Mouse (Mus musculus) limb, embryonic 13.5 days (tissue): ENCODE results near the gene Gzmd. TPM values are rescaled to one million over a fixed set of nuclear protein-coding genes. Genes with fewer than 3 reads are reported as not detected.
"Not testable (repeated sequence)": the region's sequence is repeated elsewhere in the genome, so short reads cannot be mapped to it uniquely, and the experiment has no call there.

Source experiments
- ATAC-seq: fragments of 200-750 bp; cut with Nextera tagmentation; 2 replicates; pipeline ENCODE4 v1.8.0; 2017; ENCODE audit warnings: low read depth, moderate number of reproducible peaks, moderate TSS enrichment; ENCODE audit not compliant: low FRiP score
- H3K27ac ChIP-seq: fragments of 300-500 bp; sonication (generic); 2 replicates; pipeline ENCODE4 v1.5.1; 2015; ENCODE audit warnings: inconsistent platforms, mild to moderate bottlenecking, moderate library complexity
- H3K27me3 ChIP-seq: fragments of 300-500 bp; sonication (generic); 2 replicates; pipeline ENCODE4 v1.6.1; 2015; ENCODE audit warnings: mild to moderate bottlenecking, inconsistent platforms
- H3K36me3 ChIP-seq: fragments of 300-500 bp; sonication (generic); 2 replicates; pipeline ENCODE4 v1.6.1; 2015; ENCODE audit warnings: inconsistent platforms, mild to moderate bottlenecking, moderate library complexity
- H3K4me1 ChIP-seq: fragments of 300-500 bp; sonication (generic); 2 replicates; pipeline ENCODE4 v1.6.1; 2015; ENCODE audit warnings: inconsistent platforms
- H3K4me2 ChIP-seq: fragments of 300-500 bp; sonication (generic); replicated peaks from 2 replicates; pipeline ENCODE4 v1.6.1; 2015; ENCODE audit warnings: inconsistent platforms, mild to moderate bottlenecking, moderate library complexity
- H3K4me3 ChIP-seq: fragments of 300-500 bp; sonication (generic); 2 replicates; pipeline ENCODE4 v1.5.1; 2015; ENCODE audit warnings: moderate library complexity, mild to moderate bottlenecking, inconsistent platforms
- H3K9ac ChIP-seq: fragments of 300-500 bp; sonication (generic); 2 replicates; pipeline ENCODE4 v1.6.1; 2015; ENCODE audit warnings: mild to moderate bottlenecking, inconsistent platforms
- H3K9me3 ChIP-seq: fragments of 300-500 bp; sonication (generic); 2 replicates; pipeline ENCODE4 v1.6.1; 2016; ENCODE audit warnings: inconsistent platforms
- WGBS: fragments of 180-500 bp; shearing (Covaris S2); methylation state at CpG from one replicate; pipeline ENCODE4 v1.1.7; 2015; 5-methylcytosine and 5-hydroxymethylcytosine counted together
- polyA plus RNA-seq: library from polyadenylated mRNA; unstranded; fragments of >200 nt; fragmentation: Nextera tagmentation; extraction: Ambion mirVana; gene quantifications from 2 replicates; pipeline ENCODE4 v1.2.1, GENCODE M21; 2015

The Gzmd gene
- polyA plus RNA-seq: not detected in 2 replicates

GRCm38 (mm10) chr14:56132508-56132907 is at the start of gene Gzmd:
Gene Gzmd (minus strand): TSS chr14:56132608.
- not testable (repeated sequence) for H3K27ac ChIP-seq, H3K9me3 ChIP-seq, H3K4me2 ChIP-seq, H3K9ac ChIP-seq, ATAC-seq, H3K4me1 ChIP-seq, H3K36me3 ChIP-seq, H3K27me3 ChIP-seq, H3K4me3 ChIP-seq
- 78% methylated on average over 2 of the region's 2 CpGs for WGBS

- H3K27ac ChIP-seq, H3K9ac ChIP-seq, H3K9me3 ChIP-seq, H3K4me1 ChIP-seq, ATAC-seq, H3K4me2 ChIP-seq, H3K36me3 ChIP-seq, H3K27me3 ChIP-seq, H3K4me3 ChIP-seq: not testable (repeated sequence)
- 22% methylated on average over 8 of the region's 8 CpGs for WGBS
Measured at GRCm38 (mm10) chr14:56177651-56178050, 45.2 kb upstream of the Gzmd start.

- H3K27ac ChIP-seq: no peak within 1 kb of the TSS
- H3K36me3 ChIP-seq: no peaks in the 10 kb centered on the region
- ATAC-seq: no peak
- no peak within 1 kb of the TSS for H3K4me2 ChIP-seq
- no peak within 1 kb of the TSS for H3K9ac ChIP-seq
- no peaks in the 10 kb centered on the region for H3K9me3 ChIP-seq
- 90% methylated on average over 5 of the region's 5 CpGs for WGBS
- no peaks in the 10 kb centered on the region for H3K27me3 ChIP-seq
- no peak within 1 kb of the TSS for H3K4me3 ChIP-seq
- no peaks in the 10 kb centered on the region for H3K4me1 ChIP-seq
Measured at GRCm38 (mm10) chr14:56174499-56174898, 42.1 kb upstream of the Gzmd start, which contains the start of gene Gzmn. Gene Gzmn (minus strand): TSS chr14:56174599.

GRCm38 (mm10) chr14:56173396-56173795 is 41.0 kb upstream of the Gzmd start:
- no peaks in the 10 kb centered on the region for H3K36me3 ChIP-seq
- no peaks in the 10 kb centered on the region for H3K4me1 ChIP-seq
- no peak overlapping the region for H3K4me3 ChIP-seq
- H3K27ac ChIP-seq: no peak overlapping the region
- ATAC-seq: no peak
- no peak overlapping the region for H3K4me2 ChIP-seq
- WGBS: 91% methylated on average over 6 of the region's 6 CpGs
- no peaks in the 10 kb centered on the region for H3K9me3 ChIP-seq
- no peak overlapping the region for H3K9ac ChIP-seq
- H3K27me3 ChIP-seq: no peaks in the 10 kb centered on the region

- ATAC-seq: no peak
- Histone ChIP-seq H3K36me3 (no peaks in the 10 kb centered on the region), H3K4me2 (no peak overlapping the region), H3K9me3 (no peaks in the 10 kb centered on the region), H3K4me1 (no peaks in the 10 kb centered on the region), H3K4me3 (no peak overlapping the region), H3K9ac (no peak overlapping the region), H3K27me3 (no peaks in the 10 kb centered on the region), H3K27ac (no peak overlapping the region)
- WGBS: 89% methylated on average over 5 of the region's 5 CpGs
Measured at GRCm38 (mm10) chr14:56172744-56173143, 40.3 kb upstream of the Gzmd start.

GRCm38 (mm10) chr14:56168009-56168408 is 35.6 kb upstream of the Gzmd start:
- WGBS: 85% methylated on average over 6 of the region's 6 CpGs
- H3K9ac ChIP-seq: no peak overlapping the region
- no peaks in the 10 kb centered on the region for H3K4me1 ChIP-seq
- no peaks in the 10 kb centered on the region for H3K27me3 ChIP-seq
- no peak overlapping the region for H3K4me3 ChIP-seq
- no peaks in the 10 kb centered on the region for H3K9me3 ChIP-seq
- no peak overlapping the region for H3K4me2 ChIP-seq
- ATAC-seq: no peak
- H3K27ac ChIP-seq: no peak overlapping the region
- H3K36me3 ChIP-seq: no peaks in the 10 kb centered on the region

GRCm38 (mm10) chr14:56162109-56162508 is 29.7 kb upstream of the Gzmd start:
- Histone ChIP-seq H3K27me3 (no peaks in the 10 kb centered on the region), H3K36me3 (no peaks in the 10 kb centered on the region), H3K9ac (no peak overlapping the region), H3K9me3 (no peaks in the 10 kb centered on the region), H3K27ac (no peak overlapping the region), H3K4me3 (no peak overlapping the region), H3K4me1 (no peaks in the 10 kb centered on the region), H3K4me2 (no peak overlapping the region)
- no peak for ATAC-seq
- WGBS: 88% methylated on average over 2 of the region's 2 CpGs

GRCm38 (mm10) chr14:56159479-56159878 is 27.1 kb upstream of the Gzmd start, which contains the start of gene Gzmg:
Gene Gzmg (minus strand): TSS chr14:56159579.
- not testable (repeated sequence) for H3K9me3 ChIP-seq, H3K9ac ChIP-seq, H3K27me3 ChIP-seq, H3K36me3 ChIP-seq, H3K4me3 ChIP-seq, H3K4me1 ChIP-seq, ATAC-seq, H3K27ac ChIP-seq, H3K4me2 ChIP-seq
- WGBS: 85% methylated on average over 2 of the region's 2 CpGs

- WGBS: 63% methylated on average over 2 of the region's 2 CpGs
- Histone ChIP-seq H3K9ac (no peak overlapping the region), H3K27ac (no peak overlapping the region), H3K9me3 (no peaks in the 10 kb centered on the region), H3K4me1 (no peaks in the 10 kb centered on the region), H3K4me3 (no peak overlapping the region), H3K4me2 (no peak overlapping the region), H3K27me3 (no peaks in the 10 kb centered on the region), H3K36me3 (no peaks in the 10 kb centered on the region)
- no peak for ATAC-seq
Measured at GRCm38 (mm10) chr14:56155340-56155739, 22.9 kb upstream of the Gzmd start.

GRCm38 (mm10) chr14:56133675-56134074 is 1.3 kb upstream of the Gzmd start:
- not testable (repeated sequence) for H3K4me2 ChIP-seq, H3K4me3 ChIP-seq, H3K36me3 ChIP-seq, H3K4me1 ChIP-seq, H3K27me3 ChIP-seq, H3K9me3 ChIP-seq, H3K9ac ChIP-seq, H3K27ac ChIP-seq, ATAC-seq
- 83% methylated on average over 1 of the region's 1 CpGs for WGBS

- Histone ChIP-seq H3K27ac (no peak overlapping the region), H3K9ac (no peak overlapping the region), H3K4me1 (no peaks in the 10 kb centered on the region), H3K27me3 (no peaks in the 10 kb centered on the region), H3K9me3 (no peaks in the 10 kb centered on the region), H3K4me2 (no peak overlapping the region), H3K4me3 (no peak overlapping the region), H3K36me3 (no peaks in the 10 kb centered on the region)
- no peak for ATAC-seq
- WGBS: 50% methylated on average over 3 of the region's 3 CpGs
Measured at GRCm38 (mm10) chr14:56128341-56128740, 4.1 kb downstream of the Gzmd start.

- Histone ChIP-seq H3K4me3 (no peak overlapping the region), H3K36me3 (no peaks in the 10 kb centered on the region), H3K9me3 (no peaks in the 10 kb centered on the region), H3K27me3 (no peaks in the 10 kb centered on the region), H3K4me1 (no peaks in the 10 kb centered on the region), H3K9ac (no peak overlapping the region), H3K27ac (no peak overlapping the region), H3K4me2 (no peak overlapping the region)
- no peak for ATAC-seq
- WGBS: 82% methylated on average over 3 of the region's 3 CpGs
Measured at GRCm38 (mm10) chr14:56123516-56123915, 8.9 kb downstream of the Gzmd start.

GRCm38 (mm10) chr14:56120525-56120924 is 11.9 kb downstream of the Gzmd start, which contains the start of gene Gzme:
Gene Gzme (minus strand): TSS chr14:56120625.
- no peak for ATAC-seq
- Histone ChIP-seq H3K36me3 (no peaks in the 10 kb centered on the region), H3K4me2 (no peak within 1 kb of the TSS), H3K27me3 (no peaks in the 10 kb centered on the region), H3K9ac (no peak within 1 kb of the TSS), H3K4me3 (no peak within 1 kb of the TSS), H3K4me1 (no peaks in the 10 kb centered on the region), H3K9me3 (no peaks in the 10 kb centered on the region), H3K27ac (no peak within 1 kb of the TSS)
